Comparison of ENCODE assay signal across 11 mouse cellular contexts in the genomic region with DNA sequence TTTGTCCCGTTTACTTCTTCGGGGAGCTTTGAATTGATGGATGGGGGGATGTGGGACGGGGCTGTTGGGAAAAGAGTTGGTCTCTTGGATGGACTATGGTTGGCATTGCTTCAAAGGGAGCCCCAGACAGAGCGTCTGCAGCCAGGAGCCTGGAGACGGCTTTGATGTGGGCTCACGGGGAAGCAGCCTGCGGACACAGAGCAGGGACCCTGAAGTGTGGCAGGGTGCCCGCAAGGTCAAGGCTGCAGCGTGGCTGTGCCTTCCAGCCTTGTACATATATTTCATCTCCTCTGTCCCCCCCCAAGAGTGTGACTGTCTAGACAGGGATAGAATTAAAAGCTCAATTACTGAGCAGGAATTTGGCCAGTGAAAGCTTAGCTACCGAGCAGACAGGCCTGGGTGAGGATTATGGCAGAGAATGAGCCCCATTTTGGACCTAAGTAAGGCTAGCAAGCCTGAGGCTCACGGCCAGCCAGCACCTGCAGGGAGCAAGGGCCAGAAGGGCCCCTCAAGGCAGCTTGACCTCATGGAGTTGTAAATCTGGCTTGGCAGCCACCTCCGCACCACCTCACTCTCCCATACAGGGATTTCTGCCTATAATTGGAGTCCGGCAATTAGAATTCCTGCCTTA. TPM values are rescaled to one million over a fixed set of nuclear protein-coding genes. Genes with fewer than 3 reads are reported as not detected.
A peak's percentile ranks its signal among the peaks of the same experiment; 100 is the strongest.
DNase-seq lines count a peak whose midpoint lies in the region; ATAC-seq and TF ChIP-seq lines count a peak whose summit lies in the region.
"Had no signal": no experiment of that assay in that cellular context is flagged by ENCODE, and none has a peak within 500 bp of the region (broad histone marks: within the 10 kb centered on the region; RNA-seq: fewer than 3 reads in every experiment).

No protein-coding gene starts in this region.

- no peak overlapping the region for H3K4me2 ChIP-seq in heart, embryonic 11.5 days
- H3K4me2 ChIP-seq in lung, embryonic 16.5 days (ENCODE audit: low read depth, low read length) = no peak overlapping the region
- H3K4me2 ChIP-seq in limb, embryonic 12.5 days = no peak overlapping the region
- H3K4me2 ChIP-seq in liver, postnatal 0 days (ENCODE audit: low read depth, low read length) = no peak overlapping the region

- H3K4me1 ChIP-seq in heart, embryonic 11.5 days (ENCODE audit: control insufficient read depth, insufficient read depth, low read length) = peaks cover 29% of the 10 kb centered on the region
- H3K4me1 ChIP-seq in lung, embryonic 16.5 days (replicated peaks; ENCODE audit: control insufficient read depth, insufficient read depth, low read length) = peaks cover 32% of the 10 kb centered on the region
- peaks cover 5% of the 10 kb centered on the region for H3K4me1 ChIP-seq in lung, adult 2 months (ENCODE audit: control insufficient read depth, insufficient read depth, low read length)
- peaks cover 24% of the 10 kb centered on the region for H3K4me1 ChIP-seq in limb, embryonic 12.5 days (replicated peaks)
- no peaks in the 10 kb centered on the region for H3K4me1 ChIP-seq in liver, postnatal 0 days (ENCODE audit: insufficient read depth)

- no peak for TF ChIP-seq CTCF in lung, adult 2 months (IDR thresholded peaks at IDR 0.05; ENCODE audit: insufficient read depth, low read length)
- TF ChIP-seq CTCF in liver, postnatal 0 days (IDR thresholded peaks at IDR 0.05; ENCODE audit: low read depth) = no peak

- H3K4me3 ChIP-seq in heart, embryonic 11.5 days (ENCODE audit: low read depth, low read length) = no peak overlapping the region
- H3K4me3 ChIP-seq in lung, embryonic 16.5 days (ENCODE audit: low read length) = no peak overlapping the region
- no peak overlapping the region for H3K4me3 ChIP-seq in lung, adult 2 months (replicated peaks; ENCODE audit: extremely low read depth, low read depth, low read length)
- no peak overlapping the region for H3K4me3 ChIP-seq in limb, embryonic 12.5 days (replicated peaks)
- H3K4me3 ChIP-seq in liver, postnatal 0 days (ENCODE audit: low read depth, low read length) = no peak overlapping the region
- H3K4me3 ChIP-seq: left cerebral cortex, adult 2 months had no signal

- no peak for DNase-seq in heart, postnatal 10 days
- no peak for DNase-seq in lung, adult 2 months
- DNase-seq in adrenal gland, postnatal 36 days = peak; percentile 78 to 85
- DNase-seq in liver, postnatal 0 days = no peak
- no peak for DNase-seq in layer of hippocampus, adult 9-10 months (ENCODE audit: low spot score)
- DNase-seq: embryo, embryonic 11 days had no signal

- H3K27me3 ChIP-seq in heart, embryonic 11.5 days (ENCODE audit: control insufficient read depth, insufficient read depth, low read length) = no peaks in the 10 kb centered on the region
- no peaks in the 10 kb centered on the region for H3K27me3 ChIP-seq in lung, embryonic 16.5 days (ENCODE audit: control insufficient read depth, insufficient read depth, low read depth, low read length)
- no peaks in the 10 kb centered on the region for H3K27me3 ChIP-seq in limb, embryonic 12.5 days
- H3K27me3 ChIP-seq in liver, postnatal 0 days (ENCODE audit: insufficient read depth, low read length) = no peaks in the 10 kb centered on the region

- no peak for TF ChIP-seq EP300 in liver, postnatal 0 days (IDR thresholded peaks at IDR 0.05; ENCODE audit: low read depth)

- H3K36me3 ChIP-seq in heart, embryonic 11.5 days (ENCODE audit: control insufficient read depth, insufficient read depth, low read length) = no peaks in the 10 kb centered on the region
- H3K36me3 ChIP-seq in lung, embryonic 16.5 days (ENCODE audit: control insufficient read depth, insufficient read depth, low read length) = no peaks in the 10 kb centered on the region
- H3K36me3 ChIP-seq in limb, embryonic 12.5 days = no peaks in the 10 kb centered on the region
- H3K36me3 ChIP-seq in liver, postnatal 0 days (replicated peaks; ENCODE audit: insufficient read depth, low read length) = no peaks in the 10 kb centered on the region

- no peaks in the 10 kb centered on the region for H3K9me3 ChIP-seq in heart, embryonic 11.5 days (replicated peaks; ENCODE audit: control insufficient read depth, low read length)
- H3K9me3 ChIP-seq in lung, embryonic 16.5 days (ENCODE audit: control insufficient read depth, low read length) = no peaks in the 10 kb centered on the region
- H3K9me3 ChIP-seq in limb, embryonic 12.5 days = no peaks in the 10 kb centered on the region
- H3K9me3 ChIP-seq in liver, postnatal 0 days (ENCODE audit: low read length) = no peaks in the 10 kb centered on the region

- no peak overlapping the region for H3K9ac ChIP-seq in heart, embryonic 11.5 days (ENCODE audit: low read depth, low read length)
- H3K9ac ChIP-seq in lung, embryonic 16.5 days (ENCODE audit: low read length) = peak overlapping the region; percentile 18; the same call in 1 of the 2 replicates
- no peak overlapping the region for H3K9ac ChIP-seq in limb, embryonic 12.5 days (replicated peaks)
- H3K9ac ChIP-seq in liver, postnatal 0 days (replicated peaks) = no peak overlapping the region

- ATAC-seq in heart, embryonic 11.5 days (replicated peaks; ENCODE audit: insufficient number of reproducible peaks, low FRiP score, low TSS enrichment) = no peak
- ATAC-seq in lung, embryonic 16.5 days (ENCODE audit: low read depth) = peak; percentile 41
- ATAC-seq in limb, embryonic 12.5 days (ENCODE audit: insufficient number of reproducible peaks, insufficient read depth, low FRiP score, low TSS enrichment, low read depth) = 0 out of 2 replicates have a peak, but pooled peaks have one; percentile 43
- no peak for ATAC-seq in liver, postnatal 0 days

- no peak for TF ChIP-seq POLR2A in lung, adult 2 months (IDR thresholded peaks at IDR 0.05; ENCODE audit: borderline replicate concordance, extremely low read depth, low read depth, low read length)

- intact Hi-C loops in heart, postnatal 10 days (cut with DNase I) = loop anchor here (5.0 kb wide), 1 partner anchor 149 kb away; no protein-coding TSS in a partner anchor

- H3K27ac ChIP-seq in heart, embryonic 11.5 days (ENCODE audit: low read depth, low read length) = peak overlapping the region; percentile 29
- H3K27ac ChIP-seq in lung, embryonic 16.5 days (ENCODE audit: low read length) = peak overlapping the region; percentile 59
- H3K27ac ChIP-seq in limb, embryonic 12.5 days = peak overlapping the region; percentile 60
- H3K27ac ChIP-seq in liver, postnatal 0 days (ENCODE audit: low read depth) = no peak overlapping the region

- WGBS in heart, embryonic 11.5 days (ENCODE audit: insufficient replicate concordance) = 54% methylated on average over 13 of the region's 13 CpGs
- 25% methylated on average over 13 of the region's 13 CpGs for WGBS in lung, embryonic 16.5 days
- WGBS in lung, adult 2 months = 65% methylated on average over 13 of the region's 13 CpGs
- 6% methylated on average over 13 of the region's 13 CpGs for WGBS in limb, embryonic 12.5 days
- 61% methylated on average over 13 of the region's 13 CpGs for WGBS in liver, postnatal 0 days (ENCODE audit: insufficient replicate concordance)

RNA-seq across cellular contexts. Expression of gene Htra1, which starts 40.5 kb away (rescaled TPM):
- polyA plus RNA-seq in heart, embryonic 11.5 days (2014; fragmentation: Nextera tagmentation; extraction: Ambion mirVana) = 38.7 TPM in 2 replicates
- 100 to 1,000 TPM; 176 to 209 TPM for total RNA-seq in heart, postnatal 10 days (2021)
- 71.6 and 75.7 TPM in 2 replicates for polyA plus RNA-seq in lung, embryonic 16.5 days (2015; fragmentation: Nextera tagmentation; extraction: Ambion mirVana)
- 64.7 and 65.2 TPM in 2 replicates for polyA plus RNA-seq in lung, adult 2 months (2012; rRNA removed)
- 10 to 100 TPM; 38.5 to 94.6 TPM for total RNA-seq in adrenal gland, postnatal 36 days (2021)
- polyA plus RNA-seq in limb, embryonic 12.5 days (2016; fragmentation: Nextera tagmentation; extraction: Ambion mirVana) = 20.4 and 20.9 TPM in 2 replicates
- polyA plus RNA-seq in liver, postnatal 0 days (2015; fragmentation: Nextera tagmentation; extraction: Ambion mirVana) = 0.61 and 0.83 TPM in 2 replicates
- total RNA-seq: megakaryocyte-erythroid progenitor cell, adult 5-6 weeks had no signal

RNA-seq across cellular contexts. Expression of gene Dmbt1, which starts 55.4 kb away (rescaled TPM):
- polyA plus RNA-seq in heart, embryonic 11.5 days (2014; fragmentation: Nextera tagmentation; extraction: Ambion mirVana) = not detected in 2 replicates
- under 1 TPM in 1 of 2 experiments, not detected in 1; 0.19 TPM for total RNA-seq in heart, postnatal 10 days (2021)
- polyA plus RNA-seq in lung, embryonic 16.5 days (2015; fragmentation: Nextera tagmentation; extraction: Ambion mirVana) = 0.04 TPM in 1 of 2 replicates, not detected in the other
- 0.12 and 4.0 TPM in 2 replicates for polyA plus RNA-seq in lung, adult 2 months (2012; rRNA removed)
- not detected for total RNA-seq in adrenal gland, postnatal 36 days (2021)
- polyA plus RNA-seq in limb, embryonic 12.5 days (2016; fragmentation: Nextera tagmentation; extraction: Ambion mirVana) = 0.20 TPM in 1 of 2 replicates, not detected in the other
- polyA plus RNA-seq in liver, postnatal 0 days (2015; fragmentation: Nextera tagmentation; extraction: Ambion mirVana) = 0.27 and 1.2 TPM in 2 replicates
- total RNA-seq: left cerebral cortex, adult 2 months; megakaryocyte-erythroid progenitor cell, adult 5-6 weeks had no signal

Comparison
In these comparisons a context has a peak if more than half of its experiments do, and no peak if none do; other contexts are left out.
1. ATAC-seq: peak in lung, embryonic 16.5 days (single experiment) and limb, embryonic 12.5 days (single experiment); none in heart, embryonic 11.5 days (single experiment) and liver, postnatal 0 days (single experiment).
2. DNase-seq: peak in adrenal gland, postnatal 36 days (2 of 2); none in heart, postnatal 10 days (0 of 2), lung, adult 2 months (single experiment), liver, postnatal 0 days (single experiment) and layer of hippocampus, adult 9-10 months (single experiment).
3. RNA of gene Htra1, which starts 40.5 kb away (polyA plus RNA-seq): 71.6 to 75.7 TPM in lung, embryonic 16.5 days, 64.7 to 65.2 TPM in lung, adult 2 months, 38.7 TPM in heart, embryonic 11.5 days and 20.4 to 20.9 TPM in limb, embryonic 12.5 days; 0.61 to 0.83 TPM in liver, postnatal 0 days; every median in the first group is over 10 times any median in the second.